Mouse (Mus musculus) kidney, adult 8-10 months (tissue): ENCODE results near the gene Atat1.
A peak's percentile ranks its signal among the peaks of the same experiment; 100 is the strongest.

ENCODE experiments used
- DNase-seq, 2 experiments: peaks; one replicate each; pipeline ENCODE4 v3.0.0; 2022

Gene Atat1

GRCm38 (mm10) chr17:35917463-35918251 is 7.8 kb upstream of the Atat1 start:
- DNase-seq = no peak

- DNase-seq = no peak
Measured at GRCm38 (mm10) chr17:35917143-35917462, 7.2 kb upstream of the Atat1 start.

GRCm38 (mm10) chr17:35916297-35917142 is 6.6 kb upstream of the Atat1 start, which contains the start of the genes Mrps18b and Ppp1r10:
Gene Mrps18b (minus strand): TSS chr17:35916389.
Gene Ppp1r10 (plus strand): TSS chr17:35916434.
- peak; percentile 99 to 100 for DNase-seq

GRCm38 (mm10) chr17:35915538-35916296 is 5.8 kb upstream of the Atat1 start:
- peak; percentile 63 to 65 for DNase-seq

- no peak for DNase-seq
Measured at GRCm38 (mm10) chr17:35914975-35915374, 5.1 kb upstream of the Atat1 start.

- no peak for DNase-seq
Measured at GRCm38 (mm10) chr17:35909186-35909918, 523 bp downstream of the Atat1 start.

GRCm38 (mm10) chr17:35907609-35908008 is 2.3 kb downstream of the Atat1 start:
- DNase-seq = no peak

- no peak for DNase-seq
Measured at GRCm38 (mm10) chr17:35905587-35905986, 4.3 kb downstream of the Atat1 start.

- no peak for DNase-seq
Measured at GRCm38 (mm10) chr17:35903992-35904355, 5.9 kb downstream of the Atat1 start.

GRCm38 (mm10) chr17:35903343-35903991 is 6.4 kb downstream of the Atat1 start:
- DNase-seq = peak; percentile 64 to 79

- DNase-seq = no peak
Measured at GRCm38 (mm10) chr17:35900636-35901035, 9.2 kb downstream of the Atat1 start.

GRCm38 (mm10) chr17:35897644-35898573 is 12.0 kb downstream of the Atat1 start:
- DNase-seq = peak in 1 of 2 experiments; percentile 34

- DNase-seq = peak; percentile 91 to 92
Measured at GRCm38 (mm10) chr17:35896781-35897643, 12.9 kb downstream of the Atat1 start, which contains the start of gene 2310061I04Rik. Gene 2310061I04Rik (minus strand): TSS chr17:35897431.

- DNase-seq = no peak
Measured at GRCm38 (mm10) chr17:35887725-35888124, 22.1 kb downstream of the Atat1 start.

GRCm38 (mm10) chr17:35883777-35884176 is 26.1 kb downstream of the Atat1 start:
- no peak for DNase-seq

- no peak for DNase-seq
Measured at GRCm38 (mm10) chr17:35882924-35883323, 27.0 kb downstream of the Atat1 start.

- peak; percentile 94 to 96 for DNase-seq
Measured at GRCm38 (mm10) chr17:35879245-35880057, 30.4 kb downstream of the Atat1 start, which contains the start of gene Dhx16. Gene Dhx16 (plus strand): TSS chr17:35879819.

GRCm38 (mm10) chr17:35874721-35875120 is 35.2 kb downstream of the Atat1 start:
- DNase-seq = peak; percentile 39 to 52
